Mouse (Mus musculus) forebrain, embryonic 16.5 days (tissue): ENCODE results near the gene Ylpm1. TPM values are rescaled to one million over a fixed set of nuclear protein-coding genes. Genes with fewer than 3 reads are reported as not detected.

Experiments
- ATAC-seq: fragments of 200-750 bp; cut with Nextera tagmentation; 2 replicates; pipeline ENCODE4 v1.8.0; 2017; ENCODE audit warnings: mild to moderate bottlenecking, moderate library complexity
- H3K27ac ChIP-seq: fragments of 300-500 bp; sonication (generic); 2 replicates; pipeline ENCODE4 v1.5.1; 2014; ENCODE audit warnings: low read length, control low read depth
- H3K27me3 ChIP-seq: fragments of 300-500 bp; sonication (generic); replicated peaks from 2 replicates; pipeline ENCODE4 v1.6.1; 2014; ENCODE audit warnings: low read length; ENCODE audit not compliant: control insufficient read depth, insufficient read depth
- H3K36me3 ChIP-seq: fragments of 300-500 bp; sonication (generic); 2 replicates; pipeline ENCODE4 v1.6.1; 2014; ENCODE audit not compliant: control insufficient read depth, insufficient read depth
- H3K4me1 ChIP-seq: fragments of 300-500 bp; sonication (generic); replicated peaks from 2 replicates; pipeline ENCODE4 v1.6.1; 2014; ENCODE audit warnings: low read length; ENCODE audit not compliant: control insufficient read depth, insufficient read depth
- H3K4me2 ChIP-seq: fragments of 300-500 bp; sonication (generic); 2 replicates; pipeline ENCODE4 v1.6.1; 2014; ENCODE audit warnings: mild to moderate bottlenecking, low read length, control low read depth
- H3K4me3 ChIP-seq: fragments of 300-500 bp; sonication (generic); replicated peaks from 2 replicates; pipeline ENCODE4 v1.5.1; 2014; ENCODE audit warnings: mild to moderate bottlenecking, low read length, control low read depth
- H3K9ac ChIP-seq: fragments of 300-500 bp; sonication (generic); replicated peaks from 2 replicates; pipeline ENCODE4 v1.6.1; 2014; ENCODE audit warnings: low read depth, low read length, control low read depth
- H3K9me3 ChIP-seq: fragments of 300-500 bp; sonication (generic); 2 replicates; pipeline ENCODE4 v1.6.1; 2016; ENCODE audit warnings: low read length; ENCODE audit not compliant: control insufficient read depth
- WGBS: fragments of 180-500 bp; shearing (Covaris S2); extraction: QIAGEN DNeasy Blood & Tissue Kit; methylation state at CpG from one replicate; pipeline ENCODE4 v1.1.7; 2014; 5-methylcytosine and 5-hydroxymethylcytosine counted together
- polyA plus RNA-seq: library from polyadenylated mRNA; unstranded; fragments of >200 nt; fragmentation: Nextera tagmentation; extraction: Ambion mirVana; gene quantifications from 2 replicates; pipeline ENCODE4 v1.2.1, GENCODE M21; 2015

The Ylpm1 gene
- polyA plus RNA-seq, 1 experiment from 2014 or later, result 43.8 TPM

GRCm38 (mm10) chr12:85112550-85113251 lies 116.6 kb downstream of the Ylpm1 start:
- Histone ChIP-seq H3K4me1 (peaks cover 27% of the 10 kb centered on the region), H3K9me3 (no peaks in the 10 kb centered on the region), H3K36me3 (no peaks in the 10 kb centered on the region), H3K27ac (no peak overlapping the region), H3K4me2 (no peak overlapping the region), H3K9ac (no peak overlapping the region), H3K4me3 (no peak overlapping the region), H3K27me3 (no peaks in the 10 kb centered on the region)
- 89% methylated on average over 7 of the region's 7 CpGs for WGBS
- no peak for ATAC-seq

- Histone ChIP-seq H3K9me3 (no peaks in the 10 kb centered on the region), H3K4me2 (no peak overlapping the region), H3K27me3 (no peaks in the 10 kb centered on the region), H3K36me3 (no peaks in the 10 kb centered on the region), H3K4me1 (peaks cover 27% of the 10 kb centered on the region), H3K27ac (no peak overlapping the region), H3K4me3 (no peak overlapping the region), H3K9ac (no peak overlapping the region)
- WGBS, result 94% methylated on average over 3 of the region's 3 CpGs
- ATAC-seq, result no peak
Observed at GRCm38 (mm10) chr12:85113337-85113736, 117.2 kb downstream of the Ylpm1 start.

GRCm38 (mm10) chr12:85113917-85114316 lies 117.8 kb downstream of the Ylpm1 start:
- no peak overlapping the region for H3K4me3 ChIP-seq
- H3K4me2 ChIP-seq, result no peak overlapping the region
- H3K9ac ChIP-seq, result no peak overlapping the region
- no peak overlapping the region for H3K27ac ChIP-seq
- peaks cover under 1% of the 10 kb centered on the region; the same call in 1 of the 2 replicates for H3K36me3 ChIP-seq
- no peaks in the 10 kb centered on the region for H3K9me3 ChIP-seq
- H3K4me1 ChIP-seq, result peaks cover 27% of the 10 kb centered on the region
- no peak for ATAC-seq
- 95% methylated on average over 3 of the region's 3 CpGs for WGBS
- no peaks in the 10 kb centered on the region for H3K27me3 ChIP-seq

GRCm38 (mm10) chr12:85115678-85116077 lies 119.6 kb downstream of the Ylpm1 start:
- H3K27ac ChIP-seq, result no peak overlapping the region
- H3K27me3 ChIP-seq, result no peaks in the 10 kb centered on the region
- H3K4me2 ChIP-seq, result no peak overlapping the region
- H3K4me3 ChIP-seq, result no peak overlapping the region
- peaks cover 6% of the 10 kb centered on the region for H3K36me3 ChIP-seq
- no peak overlapping the region for H3K9ac ChIP-seq
- peaks cover 20% of the 10 kb centered on the region for H3K4me1 ChIP-seq
- 52% methylated on average over 7 of the region's 7 CpGs for WGBS
- H3K9me3 ChIP-seq, result no peaks in the 10 kb centered on the region
- ATAC-seq, result no peak

Other genes starting within 250 kb of the Ylpm1 start
- 76.8 and 80.8 TPM in 2 replicates for gene Npc2, start 223.2 kb upstream of the Ylpm1 start, polyA plus RNA-seq
- 108 and 141 TPM in 2 replicates for gene Isca2, start 223.1 kb upstream of the Ylpm1 start, polyA plus RNA-seq
- 0.30 and 0.37 TPM in 2 replicates for gene Ltbp2, start 119.8 kb upstream of the Ylpm1 start, polyA plus RNA-seq
- gene Fcf1, start 25.4 kb upstream of the Ylpm1 start, polyA plus RNA-seq, result 108 and 118 TPM in 2 replicates
- gene Arel1, start 25.4 kb upstream of the Ylpm1 start, polyA plus RNA-seq, result 39.3 and 43.5 TPM in 2 replicates
- gene Prox2, start 114.4 kb downstream of the Ylpm1 start, polyA plus RNA-seq, result 1.6 and 2.1 TPM in 2 replicates
- 102 and 106 TPM in 2 replicates for gene Dlst, start 114.5 kb downstream of the Ylpm1 start, polyA plus RNA-seq
- 23.7 and 30.8 TPM in 2 replicates for gene Rps6kl1, start 154.9 kb downstream of the Ylpm1 start, polyA plus RNA-seq
- gene Pgf, start 181.5 kb downstream of the Ylpm1 start, polyA plus RNA-seq, result 5.5 and 7.2 TPM in 2 replicates
- 76.9 and 86.3 TPM in 2 replicates for gene Eif2b2, start 223.2 kb downstream of the Ylpm1 start, polyA plus RNA-seq